In genomic region chr14:98067273-98067905, GRCm38 (mm10) we compare ENCODE assay signal across 14 mouse cellular contexts.
DNase-seq lines count a peak whose midpoint lies in the region; ATAC-seq lines count a peak whose summit lies in the region.
"Had no signal": no experiment of that assay in that cellular context is flagged by ENCODE, and none has a peak within 500 bp of the region (broad histone marks: within the 10 kb centered on the region; RNA-seq: fewer than 3 reads in every experiment).

No protein-coding gene starts in this region.

- H3K4me2 ChIP-seq in kidney, embryonic 14.5 days (replicated peaks; ENCODE audit: low read depth, low read length): no peak overlapping the region
- H3K4me2 ChIP-seq: embryonic facial prominence, embryonic 12.5 days; forebrain, embryonic 15.5 days; liver, embryonic 12.5 days; midbrain, embryonic 13.5 days had no signal

- ATAC-seq in kidney, embryonic 14.5 days (ENCODE audit: low FRiP score, low TSS enrichment): peak; percentile 17
- peak; percentile 46; the same call in 1 of the 2 replicates for ATAC-seq in common myeloid progenitor, adult 5-6 weeks (replicated peaks; ENCODE audit: low read depth, poor library complexity, severe bottlenecking)
- ATAC-seq: forebrain, embryonic 15.5 days; liver, embryonic 12.5 days; midbrain, embryonic 13.5 days had no signal

- no peak for DNase-seq in kidney, postnatal 4 days
- peak; percentile 58 for DNase-seq in Muller cell, postnatal 12 days (ENCODE audit: inconsistent ontology term)
- DNase-seq in lung, postnatal 14 days: peak; percentile 36
- DNase-seq in right cerebral cortex, postnatal 14 days: no peak
- DNase-seq in forebrain, embryonic 10.5 days (ENCODE audit: extremely low spot score, low spot score): no peak
- DNase-seq: cerebellum, adult 11 months; layer of hippocampus, postnatal 36 days; right cerebral cortex, postnatal 4 days had no signal

- H3K9ac ChIP-seq in kidney, embryonic 14.5 days (ENCODE audit: low read depth, low read length): no peak overlapping the region
- H3K9ac ChIP-seq: embryonic facial prominence, embryonic 12.5 days; forebrain, embryonic 15.5 days; liver, embryonic 12.5 days; midbrain, embryonic 13.5 days had no signal

- no peaks in the 10 kb centered on the region for H3K9me3 ChIP-seq in kidney, embryonic 14.5 days (ENCODE audit: control insufficient read depth, low read length)
- H3K9me3 ChIP-seq in forebrain, embryonic 10.5 days: no peaks in the 10 kb centered on the region
- H3K9me3 ChIP-seq: embryonic facial prominence, embryonic 12.5 days; forebrain, embryonic 15.5 days; liver, embryonic 12.5 days; midbrain, embryonic 13.5 days had no signal

- H3K27ac ChIP-seq in kidney, embryonic 14.5 days (ENCODE audit: low read depth, low read length): no peak overlapping the region
- no peak overlapping the region for H3K27ac ChIP-seq in forebrain, embryonic 10.5 days
- H3K27ac ChIP-seq: embryonic facial prominence, embryonic 12.5 days; forebrain, embryonic 15.5 days; liver, embryonic 12.5 days; midbrain, embryonic 13.5 days had no signal

- peaks cover 14% of the 10 kb centered on the region; the same call in 1 of the 2 replicates for H3K4me1 ChIP-seq in kidney, embryonic 14.5 days (ENCODE audit: control insufficient read depth, insufficient read depth, low read length)
- H3K4me1 ChIP-seq in forebrain, embryonic 10.5 days: peaks cover 49% of the 10 kb centered on the region
- H3K4me1 ChIP-seq: liver, embryonic 12.5 days had no signal

- H3K36me3 ChIP-seq in kidney, embryonic 14.5 days (ENCODE audit: control insufficient read depth, insufficient read depth, low read length): no peaks in the 10 kb centered on the region
- no peaks in the 10 kb centered on the region for H3K36me3 ChIP-seq in forebrain, embryonic 10.5 days (replicated peaks)
- H3K36me3 ChIP-seq: embryonic facial prominence, embryonic 12.5 days; forebrain, embryonic 15.5 days; liver, embryonic 12.5 days; midbrain, embryonic 13.5 days had no signal

- H3K4me3 ChIP-seq in kidney, embryonic 14.5 days (ENCODE audit: low read length): no peak overlapping the region
- H3K4me3 ChIP-seq in forebrain, embryonic 10.5 days: no peak overlapping the region
- H3K4me3 ChIP-seq: embryonic facial prominence, embryonic 12.5 days; forebrain, embryonic 15.5 days; liver, embryonic 12.5 days; midbrain, embryonic 13.5 days had no signal

- WGBS in kidney, embryonic 14.5 days: 49% methylated on average over 4 of the region's 4 CpGs
- 87% methylated on average over 4 of the region's 4 CpGs for WGBS in forebrain, embryonic 10.5 days

- H3K27me3 ChIP-seq in kidney, embryonic 14.5 days (ENCODE audit: control insufficient read depth, insufficient read depth, low read length): no peaks in the 10 kb centered on the region
- H3K27me3 ChIP-seq in forebrain, embryonic 10.5 days (ENCODE audit: poor library complexity, severe bottlenecking): no peaks in the 10 kb centered on the region
- H3K27me3 ChIP-seq: embryonic facial prominence, embryonic 12.5 days; forebrain, embryonic 15.5 days; liver, embryonic 12.5 days; midbrain, embryonic 13.5 days had no signal

Comparison
In these comparisons a context has a peak if more than half of its experiments do, and no peak if none do; other contexts are left out.
1. DNase-seq: peak in Muller cell, postnatal 12 days (single experiment) and lung, postnatal 14 days (single experiment); none in kidney, postnatal 4 days (0 of 2), right cerebral cortex, postnatal 14 days (single experiment) and forebrain, embryonic 10.5 days (single experiment).